Mouse (Mus musculus): Measurements from ENCODE around the gene Numb. TPM values are rescaled to one million over a fixed set of nuclear protein-coding genes. Genes with fewer than 3 reads are reported as not detected.

The Numb gene
- polyA plus RNA-seq, 1 experiment from 2014 or later, result 30.6 TPM

DNA sequence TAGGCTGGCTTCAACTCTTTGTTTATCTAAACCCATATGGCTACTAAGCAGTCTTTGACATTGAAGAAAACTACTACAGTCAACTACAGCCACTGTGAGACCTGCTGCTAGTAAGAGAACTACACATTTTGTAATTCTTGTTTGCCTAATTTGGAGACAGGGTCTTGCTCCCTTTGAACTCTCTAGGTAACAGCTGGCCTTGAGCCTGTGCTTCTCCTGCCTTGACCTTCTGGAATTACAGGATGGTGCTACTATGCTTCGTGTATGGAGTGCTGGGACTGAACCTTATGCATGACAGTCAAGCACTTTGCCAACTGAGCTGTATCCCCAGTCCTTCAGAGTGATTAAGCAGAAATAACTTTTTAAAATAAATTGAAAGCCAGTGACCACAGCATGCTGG, 105.1 kb downstream of the Numb start:
- no peak for ATAC-seq (replicated peaks; ENCODE audit: extremely low read depth, insufficient read depth, low FRiP score)
- Histone ChIP-seq H3K36me3 (ENCODE audit: control insufficient read depth, insufficient read depth) (no peaks in the 10 kb centered on the region), H3K9me3 (replicated peaks; ENCODE audit: control insufficient read depth, low read length) (no peaks in the 10 kb centered on the region), H3K4me2 (ENCODE audit: low read depth, low read length) (no peak overlapping the region), H3K27ac (ENCODE audit: low read length) (no peak overlapping the region), H3K4me3 (ENCODE audit: low read length) (no peak overlapping the region), H3K27me3 (ENCODE audit: control insufficient read depth, insufficient read depth, low read length) (no peaks in the 10 kb centered on the region), H3K9ac (ENCODE audit: low read length) (no peak overlapping the region), H3K4me1 (ENCODE audit: control insufficient read depth, insufficient read depth, low read length) (no peaks in the 10 kb centered on the region)
- WGBS, result 80% methylated on average over 1 of the region's 1 CpGs

DNA sequence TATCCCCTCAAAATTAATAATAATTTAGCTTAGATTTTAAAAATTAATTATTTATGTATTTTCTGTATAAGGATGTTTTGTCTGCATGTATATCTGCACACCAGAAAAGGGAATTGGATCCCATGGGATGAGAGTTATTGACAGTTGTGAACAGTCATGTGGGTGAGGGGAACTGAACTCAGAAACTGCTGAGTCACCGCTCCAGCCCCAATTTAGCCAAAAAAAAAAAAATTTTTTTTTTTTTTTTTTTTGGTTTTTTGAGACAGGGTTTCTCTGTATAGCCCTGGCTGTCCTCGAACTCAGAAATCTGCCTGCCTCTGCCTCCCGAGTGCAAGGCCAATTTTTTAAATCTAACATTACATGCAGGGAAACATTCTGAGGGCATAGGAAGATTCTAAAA, 109.8 kb downstream of the Numb start:
- H3K36me3 ChIP-seq (ENCODE audit: control insufficient read depth, insufficient read depth), result peaks cover 13% of the 10 kb centered on the region
- no peak overlapping the region for H3K9ac ChIP-seq (ENCODE audit: low read length)
- no peaks in the 10 kb centered on the region for H3K27me3 ChIP-seq (ENCODE audit: control insufficient read depth, insufficient read depth, low read length)
- no peak overlapping the region for H3K4me2 ChIP-seq (ENCODE audit: low read depth, low read length)
- no peak for ATAC-seq (replicated peaks; ENCODE audit: extremely low read depth, insufficient read depth, low FRiP score)
- H3K27ac ChIP-seq (ENCODE audit: low read length), result no peak overlapping the region
- no peaks in the 10 kb centered on the region for H3K4me1 ChIP-seq (ENCODE audit: control insufficient read depth, insufficient read depth, low read length)
- WGBS, result 92% methylated on average over 3 of the region's 3 CpGs
- no peaks in the 10 kb centered on the region for H3K9me3 ChIP-seq (replicated peaks; ENCODE audit: control insufficient read depth, low read length)
- H3K4me3 ChIP-seq (ENCODE audit: low read length), result no peak overlapping the region

DNA sequence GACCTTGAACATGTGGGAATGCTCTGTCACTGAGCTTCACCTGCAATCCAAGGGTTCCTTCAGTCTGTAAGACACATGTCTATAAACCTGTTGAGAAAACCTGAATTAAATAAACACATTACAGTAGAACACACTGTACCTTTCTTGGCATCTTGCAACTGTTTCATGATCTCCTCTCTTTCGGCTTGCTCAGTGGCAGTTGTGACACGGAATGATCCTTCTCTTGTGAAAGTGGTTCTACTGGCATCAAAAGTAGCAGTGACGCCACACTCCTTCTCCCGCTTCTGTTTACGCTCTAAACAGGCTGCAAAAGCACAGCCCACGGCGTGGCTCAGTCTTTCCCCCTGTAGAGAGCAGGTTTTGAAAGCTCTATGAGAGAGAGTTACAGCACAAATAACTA, 118.1 kb downstream of the Numb start:
- 92% methylated on average over 7 of the region's 7 CpGs for WGBS
- peaks cover 68% of the 10 kb centered on the region for H3K36me3 ChIP-seq (ENCODE audit: control insufficient read depth, insufficient read depth)
- no peaks in the 10 kb centered on the region for H3K27me3 ChIP-seq (ENCODE audit: control insufficient read depth, insufficient read depth, low read length)
- H3K4me1 ChIP-seq (ENCODE audit: control insufficient read depth, insufficient read depth, low read length), result no peaks in the 10 kb centered on the region
- H3K4me3 ChIP-seq (ENCODE audit: low read length), result no peak overlapping the region
- ATAC-seq (replicated peaks; ENCODE audit: extremely low read depth, insufficient read depth, low FRiP score), result no peak
- no peak overlapping the region for H3K4me2 ChIP-seq (ENCODE audit: low read depth, low read length)
- no peak overlapping the region for H3K9ac ChIP-seq (ENCODE audit: low read length)
- peaks cover 7% of the 10 kb centered on the region for H3K9me3 ChIP-seq (replicated peaks; ENCODE audit: control insufficient read depth, low read length)
- H3K27ac ChIP-seq (ENCODE audit: low read length), result no peak overlapping the region

DNA sequence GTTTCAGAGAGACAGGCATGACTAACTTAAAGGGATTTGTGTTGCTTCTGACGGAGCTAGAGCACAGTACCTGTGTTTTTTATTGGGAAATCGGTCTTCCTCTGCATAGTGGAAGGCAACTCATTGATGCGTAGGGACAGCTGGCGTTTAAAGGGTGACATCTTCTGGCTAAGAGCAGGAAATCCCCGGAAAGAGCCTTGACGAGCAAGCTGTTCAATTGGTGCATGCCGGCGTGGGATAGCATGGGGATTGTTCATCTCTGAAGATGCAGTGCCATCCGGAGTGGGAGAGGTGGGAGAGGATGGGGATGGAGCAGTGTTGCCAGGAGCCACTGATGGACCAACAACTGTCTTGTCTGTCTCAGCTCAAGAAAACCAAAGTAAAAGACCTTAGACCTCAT, 120.8 kb downstream of the Numb start:
- ATAC-seq (replicated peaks; ENCODE audit: extremely low read depth, insufficient read depth, low FRiP score), result no peak
- peaks cover 6% of the 10 kb centered on the region for H3K9me3 ChIP-seq (replicated peaks; ENCODE audit: control insufficient read depth, low read length)
- H3K27ac ChIP-seq (ENCODE audit: low read length), result no peak overlapping the region
- no peak overlapping the region for H3K9ac ChIP-seq (ENCODE audit: low read length)
- H3K4me2 ChIP-seq (ENCODE audit: low read depth, low read length), result no peak overlapping the region
- no peak overlapping the region for H3K4me3 ChIP-seq (ENCODE audit: low read length)
- 65% methylated on average over 9 of the region's 9 CpGs for WGBS
- H3K4me1 ChIP-seq (ENCODE audit: control insufficient read depth, insufficient read depth, low read length), result no peaks in the 10 kb centered on the region
- H3K36me3 ChIP-seq (ENCODE audit: control insufficient read depth, insufficient read depth), result peaks cover 58% of the 10 kb centered on the region
- H3K27me3 ChIP-seq (ENCODE audit: control insufficient read depth, insufficient read depth, low read length), result no peaks in the 10 kb centered on the region

DNA sequence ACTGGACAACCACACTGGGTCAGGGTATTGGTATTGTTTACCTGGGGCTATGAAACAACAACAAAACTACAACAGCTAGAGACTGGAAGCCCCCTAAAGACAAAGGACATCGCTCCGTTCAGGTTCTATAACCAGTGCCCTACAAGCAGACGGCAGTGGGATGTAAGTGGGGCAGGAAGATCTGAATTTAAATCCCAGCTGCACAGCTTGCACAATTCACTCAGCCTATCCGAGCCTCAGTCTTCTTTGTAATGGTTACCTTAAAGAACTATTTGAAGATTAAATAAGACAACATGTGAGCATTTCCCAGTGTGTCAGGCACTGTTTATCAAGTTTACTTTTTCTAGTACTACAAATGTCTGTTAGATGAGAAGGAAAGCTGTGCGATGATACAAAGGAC, 123.4 kb downstream of the Numb start:
- H3K27ac ChIP-seq (ENCODE audit: low read length), result no peak overlapping the region
- peaks cover 44% of the 10 kb centered on the region for H3K36me3 ChIP-seq (ENCODE audit: control insufficient read depth, insufficient read depth)
- H3K9ac ChIP-seq (ENCODE audit: low read length), result no peak overlapping the region
- no peak overlapping the region for H3K4me2 ChIP-seq (ENCODE audit: low read depth, low read length)
- H3K27me3 ChIP-seq (ENCODE audit: control insufficient read depth, insufficient read depth, low read length), result no peaks in the 10 kb centered on the region
- WGBS, result 91% methylated on average over 5 of the region's 5 CpGs
- no peak overlapping the region for H3K4me3 ChIP-seq (ENCODE audit: low read length)
- H3K9me3 ChIP-seq (replicated peaks; ENCODE audit: control insufficient read depth, low read length), result no peaks in the 10 kb centered on the region
- ATAC-seq (replicated peaks; ENCODE audit: extremely low read depth, insufficient read depth, low FRiP score), result no peak
- no peaks in the 10 kb centered on the region for H3K4me1 ChIP-seq (ENCODE audit: control insufficient read depth, insufficient read depth, low read length)

DNA sequence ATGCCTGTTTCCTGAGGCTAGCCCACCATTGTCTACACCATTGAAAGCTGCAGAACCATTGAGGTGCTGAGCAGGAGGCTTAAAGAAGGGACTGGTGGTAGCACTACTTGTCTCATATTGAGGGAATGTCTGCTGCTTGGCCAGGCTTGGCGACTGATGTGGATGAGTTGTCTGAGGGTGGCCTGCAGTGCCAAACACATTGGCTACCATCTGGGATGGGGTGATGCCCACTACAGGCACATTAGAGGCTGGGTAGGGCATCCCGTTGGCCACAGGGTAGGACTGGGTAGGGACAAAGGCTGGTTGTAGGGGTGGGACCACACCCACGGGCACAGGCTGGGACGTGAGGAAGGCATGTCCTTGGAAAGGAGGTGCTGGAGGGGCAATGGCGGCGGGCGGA, 126.1 kb downstream of the Numb start:
- Histone ChIP-seq H3K9me3 (replicated peaks; ENCODE audit: control insufficient read depth, low read length) (no peaks in the 10 kb centered on the region), H3K9ac (ENCODE audit: low read length) (no peak overlapping the region), H3K4me1 (ENCODE audit: control insufficient read depth, insufficient read depth, low read length) (no peaks in the 10 kb centered on the region), H3K4me2 (ENCODE audit: low read depth, low read length) (no peak overlapping the region), H3K36me3 (ENCODE audit: control insufficient read depth, insufficient read depth) (peaks cover 38% of the 10 kb centered on the region), H3K27ac (ENCODE audit: low read length) (no peak overlapping the region), H3K4me3 (ENCODE audit: low read length) (no peak overlapping the region), H3K27me3 (ENCODE audit: control insufficient read depth, insufficient read depth, low read length) (no peaks in the 10 kb centered on the region)
- no peak for ATAC-seq (replicated peaks; ENCODE audit: extremely low read depth, insufficient read depth, low FRiP score)
- WGBS, result 86% methylated on average over 7 of the region's 7 CpGs

DNA sequence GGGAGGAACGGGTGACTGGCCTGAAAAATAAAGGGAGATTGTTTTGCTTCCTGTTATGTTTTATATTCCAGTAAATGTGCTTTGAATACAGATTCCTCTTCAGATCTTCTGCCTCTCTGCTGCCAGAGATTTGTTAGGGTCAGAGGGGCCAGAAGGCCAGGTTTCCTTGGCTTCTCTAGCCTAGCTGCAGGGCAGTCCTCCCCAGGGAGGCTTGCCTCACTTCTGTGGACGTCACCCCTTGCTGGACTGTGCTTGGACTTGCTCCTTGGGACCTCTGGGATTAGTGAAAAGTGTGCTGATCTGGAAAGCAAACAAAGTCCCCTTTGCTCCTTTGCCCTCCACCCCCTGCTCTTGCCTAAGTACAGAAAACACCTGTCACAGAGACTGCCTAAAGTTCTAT, 126.7 kb downstream of the Numb start:
- Histone ChIP-seq H3K27ac (ENCODE audit: low read length) (no peak overlapping the region), H3K4me3 (ENCODE audit: low read length) (no peak overlapping the region), H3K4me2 (ENCODE audit: low read depth, low read length) (no peak overlapping the region), H3K36me3 (ENCODE audit: control insufficient read depth, insufficient read depth) (peaks cover 33% of the 10 kb centered on the region), H3K9me3 (replicated peaks; ENCODE audit: control insufficient read depth, low read length) (no peaks in the 10 kb centered on the region), H3K9ac (ENCODE audit: low read length) (no peak overlapping the region), H3K27me3 (ENCODE audit: control insufficient read depth, insufficient read depth, low read length) (no peaks in the 10 kb centered on the region), H3K4me1 (ENCODE audit: control insufficient read depth, insufficient read depth, low read length) (no peaks in the 10 kb centered on the region)
- no peak for ATAC-seq (replicated peaks; ENCODE audit: extremely low read depth, insufficient read depth, low FRiP score)
- 60% methylated on average over 2 of the region's 2 CpGs for WGBS

DNA sequence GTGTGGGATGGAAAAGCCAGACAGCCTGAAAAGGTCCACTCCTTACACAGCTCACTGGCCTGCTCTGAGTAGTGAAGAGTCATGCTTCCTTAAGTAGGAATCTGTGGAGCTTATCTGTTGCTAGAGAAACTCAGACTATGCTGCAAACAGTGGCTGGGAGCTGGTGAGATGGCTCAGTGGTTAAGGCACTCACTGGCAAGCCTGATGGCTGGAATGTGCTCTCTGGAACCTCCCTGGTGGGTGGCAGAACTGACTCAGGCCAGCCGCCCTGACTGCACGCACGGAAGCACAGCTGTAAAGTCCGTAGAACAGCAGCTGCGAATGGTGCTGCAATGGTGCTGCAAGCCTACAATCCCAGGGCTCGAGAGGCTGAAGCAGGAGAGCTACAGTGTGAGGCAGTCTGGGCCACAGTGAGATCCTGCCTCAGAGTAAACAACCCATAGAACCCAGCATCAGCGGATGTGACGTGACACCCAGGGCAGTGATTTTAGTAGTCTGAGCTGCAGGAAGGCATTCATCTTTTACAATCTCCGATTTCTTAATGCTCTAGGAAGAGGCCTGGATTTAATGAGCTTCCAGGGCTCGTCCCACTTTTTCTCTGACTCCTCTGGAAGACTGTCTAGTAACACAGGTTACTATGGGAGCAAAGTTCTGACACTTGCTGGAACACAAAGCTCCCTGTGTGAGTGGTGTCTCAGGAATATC, 128.9 kb downstream of the Numb start:
- no peak for ATAC-seq (replicated peaks; ENCODE audit: extremely low read depth, insufficient read depth, low FRiP score)
- Histone ChIP-seq H3K27me3 (ENCODE audit: control insufficient read depth, insufficient read depth, low read length) (no peaks in the 10 kb centered on the region), H3K4me1 (ENCODE audit: control insufficient read depth, insufficient read depth, low read length) (no peaks in the 10 kb centered on the region), H3K4me2 (ENCODE audit: low read depth, low read length) (no peak overlapping the region), H3K27ac (ENCODE audit: low read length) (no peak overlapping the region), H3K9me3 (replicated peaks; ENCODE audit: control insufficient read depth, low read length) (no peaks in the 10 kb centered on the region), H3K4me3 (ENCODE audit: low read length) (no peak overlapping the region), H3K36me3 (ENCODE audit: control insufficient read depth, insufficient read depth) (peaks cover 19% of the 10 kb centered on the region), H3K9ac (ENCODE audit: low read length) (no peak overlapping the region)
- WGBS, result 70% methylated on average over 10 of the region's 10 CpGs

DNA sequence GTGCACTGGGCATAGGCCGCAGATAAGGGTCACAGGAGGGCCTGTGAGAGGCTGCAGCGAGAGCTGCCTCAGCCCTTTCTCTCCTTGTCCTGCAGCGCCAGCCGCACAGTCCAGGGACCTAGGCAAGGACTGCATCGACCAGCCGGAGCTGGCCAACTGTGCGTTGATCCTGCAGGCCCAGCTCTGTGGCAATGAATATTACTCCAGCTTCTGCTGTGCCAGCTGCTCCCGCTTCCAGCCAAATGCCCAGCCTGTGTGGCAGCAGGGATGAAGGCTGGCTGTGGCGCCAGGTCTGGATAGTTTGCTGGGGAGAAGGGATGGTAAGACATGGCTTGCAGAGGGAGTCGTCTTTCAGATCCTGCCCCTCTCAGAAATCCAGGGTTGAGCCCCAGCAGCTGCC, 130.0 kb downstream of the Numb start:
- Histone ChIP-seq H3K36me3 (ENCODE audit: control insufficient read depth, insufficient read depth) (peaks cover 15% of the 10 kb centered on the region), H3K27me3 (ENCODE audit: control insufficient read depth, insufficient read depth, low read length) (no peaks in the 10 kb centered on the region), H3K9me3 (replicated peaks; ENCODE audit: control insufficient read depth, low read length) (no peaks in the 10 kb centered on the region), H3K9ac (ENCODE audit: low read length) (no peak overlapping the region), H3K4me3 (ENCODE audit: low read length) (no peak overlapping the region), H3K4me2 (ENCODE audit: low read depth, low read length) (no peak overlapping the region), H3K4me1 (ENCODE audit: control insufficient read depth, insufficient read depth, low read length) (no peaks in the 10 kb centered on the region), H3K27ac (ENCODE audit: low read length) (no peak overlapping the region)
- WGBS, result 75% methylated on average over 10 of the region's 10 CpGs
- ATAC-seq (replicated peaks; ENCODE audit: extremely low read depth, insufficient read depth, low FRiP score), result no peak
